Mouse (Mus musculus) adrenal gland, postnatal 36 days (tissue): ENCODE data around the gene S1pr4. TPM values are rescaled to one million over a fixed set of nuclear protein-coding genes. Genes with fewer than 3 reads are reported as not detected.

Experiments used
- microRNA-seq: library from miRNA; unstranded; fragments of <30 nt; microRNA quantifications from one replicate; pipeline ENCODE4 v1.2.0, GENCODE M21; 2021
- total RNA-seq, 2 experiments: library from RNA; stranded (reverse); gene quantifications; 2 replicates each; pipeline ENCODE4 v1.2.3; 2021

S1pr4 gene
- total RNA-seq, 2 experiments from 2014 or later: 1.1 to 1.2 TPM

Small RNAs within 50 kb of the gene (microRNA-seq; reads per million reads assigned to microRNA genes)
- not detected for gene Gm25595

Other genes with a start within 250 kb of the S1pr4 start
- gene Matk, start 247.2 kb downstream of the S1pr4 start, total RNA-seq: under 1 TPM; 0.36 to 0.86 TPM
- gene Mrpl54, start 233.2 kb downstream of the S1pr4 start, total RNA-seq: 100 to 1,000 TPM; 121 to 141 TPM
- 100 to 1,000 TPM in 1 of 2 experiments, 10 to 100 TPM in 1; 78.8 to 109 TPM for gene Apba3, start 233.2 kb downstream of the S1pr4 start, total RNA-seq
- gene Tjp3, start 208.6 kb downstream of the S1pr4 start, total RNA-seq: under 1 TPM; 0.23 to 0.26 TPM
- 10 to 100 TPM; 37.2 to 40.9 TPM for gene Pip5k1c, start 207.2 kb downstream of the S1pr4 start, total RNA-seq
- 10 to 100 TPM; 37.9 to 39.1 TPM for gene Cactin, start 179.0 kb downstream of the S1pr4 start, total RNA-seq
- 10 to 100 TPM; 53.2 to 53.9 TPM for gene Tbxa2r, start 171.4 kb downstream of the S1pr4 start, total RNA-seq
- gene Gipc3, start 156.9 kb downstream of the S1pr4 start, total RNA-seq: 1 to 10 TPM; 3.5 to 7.7 TPM
- gene Hmg20b, start 149.7 kb downstream of the S1pr4 start, total RNA-seq: 10 to 100 TPM; 88.9 to 92.3 TPM
- gene Mfsd12, start 142.6 kb downstream of the S1pr4 start, total RNA-seq: 10 to 100 TPM; 16.7 to 22.7 TPM
- 1 to 10 TPM; 1.0 to 3.1 TPM for gene 4930404N11Rik, start 134.3 kb downstream of the S1pr4 start, total RNA-seq
- 10 to 100 TPM; 37.8 to 49.0 TPM for gene Fzr1, start 121.6 kb downstream of the S1pr4 start, total RNA-seq
- 10 to 100 TPM; 48.9 to 54.0 TPM for gene Dohh, start 115.7 kb downstream of the S1pr4 start, total RNA-seq
- 1 to 10 TPM; 1.1 to 1.7 TPM for gene Gm48551, start 115.7 kb downstream of the S1pr4 start, total RNA-seq
- gene Gm48552, start 111.1 kb downstream of the S1pr4 start, total RNA-seq: 1 to 10 TPM in 1 of 2 experiments, not detected in 1; 1.5 TPM
- gene Smim24, start 107.1 kb downstream of the S1pr4 start, total RNA-seq: 1 to 10 TPM; 1.2 to 1.6 TPM
- 100 to 1,000 TPM in 1 of 2 experiments, 10 to 100 TPM in 1; 93.2 to 114 TPM for gene Nfic, start 44.5 kb downstream of the S1pr4 start, total RNA-seq
- 1 to 10 TPM in 1 of 2 experiments, under 1 TPM in 1; 0.20 to 1.2 TPM for gene Celf5, start 17.4 kb downstream of the S1pr4 start, total RNA-seq
- 100 to 1,000 TPM; 123 to 125 TPM for gene Ncln, start 3.7 kb downstream of the S1pr4 start, total RNA-seq
- 1 to 10 TPM; 1.0 to 1.3 TPM for gene Gna15, start 24.1 kb upstream of the S1pr4 start, total RNA-seq
- gene Gna11, start 45.1 kb upstream of the S1pr4 start, total RNA-seq: 10 to 100 TPM; 79.2 to 84.2 TPM
- gene Aes, start 59.4 kb upstream of the S1pr4 start, total RNA-seq: 1,000 to 10,000 TPM in 1 of 2 experiments, 100 to 1,000 TPM in 1; 897 to 1,114 TPM
- gene Tle2, start 74.4 kb upstream of the S1pr4 start, total RNA-seq: 10 to 100 TPM; 30.1 to 65.0 TPM
- gene Tle6, start 100.9 kb upstream of the S1pr4 start, total RNA-seq: 10 to 100 TPM; 19.2 to 38.3 TPM
- gene BC025920, start 106.1 kb upstream of the S1pr4 start, total RNA-seq: 1 to 10 TPM in 1 of 2 experiments, under 1 TPM in 1; 0.70 to 1.1 TPM
- gene Sirt6, start 127.7 kb upstream of the S1pr4 start, total RNA-seq: 10 to 100 TPM; 17.6 to 20.8 TPM
- gene Ankrd24, start 128.4 kb upstream of the S1pr4 start, total RNA-seq: 10 to 100 TPM; 19.2 to 19.7 TPM
- 1 to 10 TPM; 2.7 to 3.5 TPM for gene Gm10778, start 148.9 kb upstream of the S1pr4 start, total RNA-seq
- gene Zfp433, start 204.7 kb upstream of the S1pr4 start, total RNA-seq: 1 to 10 TPM; 5.1 to 5.7 TPM